Mouse (Mus musculus): ENCODE measurements around the gene Gm7030.
"Not testable (repeated sequence)": the region's sequence is repeated elsewhere in the genome, so short reads cannot be mapped to it uniquely, and the experiment has no call there.

Gm7030 gene

DNA sequence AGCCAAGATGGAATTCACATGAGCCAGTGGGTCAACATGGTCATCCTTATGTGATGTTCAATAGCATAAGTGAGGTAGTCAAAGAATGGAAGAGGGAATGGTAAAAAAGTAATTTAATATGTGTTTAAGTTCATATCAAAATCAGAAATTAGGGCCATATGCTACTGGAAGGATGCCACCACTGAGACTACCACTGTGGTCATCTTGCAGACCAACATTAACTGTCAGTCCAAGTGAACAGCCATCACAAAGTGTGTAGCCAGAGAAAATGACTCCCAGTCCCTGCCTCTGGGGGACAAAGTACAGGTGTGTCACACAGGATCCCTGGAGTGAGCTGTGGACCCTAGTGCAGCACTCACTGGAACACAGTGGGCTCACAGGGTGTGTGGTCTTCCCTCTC, 47.3 kb downstream of the Gm7030 start:
- not testable (repeated sequence) for DNase-seq

GRCm38 (mm10) chr17:36060829-36061228, 68.4 kb downstream of the Gm7030 start:
- peak; percentile 88 to 95 for DNase-seq
